24 mouse cellular contexts compared by ENCODE assay signal in genomic region chr17:34137601-34138000, GRCm38 (mm10). TPM values are rescaled to one million over a fixed set of nuclear protein-coding genes. Genes with fewer than 3 reads are reported as not detected.
DNase-seq lines count a peak whose midpoint lies in the region; ATAC-seq and TF ChIP-seq lines count a peak whose summit lies in the region.
"Had no signal": no experiment of that assay in that cellular context is flagged by ENCODE, and none has a peak within 500 bp of the region (broad histone marks: within the 10 kb centered on the region; RNA-seq: fewer than 3 reads in every experiment).

No protein-coding gene starts in this region.

- no peak for ATAC-seq in cerebellum, adult (ENCODE audit: insufficient number of reproducible peaks, low FRiP score, low TSS enrichment)
- ATAC-seq: activated CD4-positive, CD25-positive, alpha-beta regulatory T cell, adult 4 months; CD4-positive, CD25-positive, alpha-beta regulatory T cell, adult 4 months; Patski had no signal

- no peak for TF ChIP-seq CTCF in cerebellum, adult 2 months (IDR thresholded peaks at IDR 0.05; ENCODE audit: borderline replicate concordance, insufficient read depth, low read depth, low read length)

- peak; percentile 13 for DNase-seq in cerebellum, adult 11-12 months
- DNase-seq in cerebellum, adult 2 months: no peak
- DNase-seq in cerebellum, adult 9-10 months: peak; percentile 17
- no peak for DNase-seq in cerebellum, adult 11 months
- DNase-seq in cerebellum, adult 9-11 months: peak; percentile 16
- peak; percentile 90 for DNase-seq in heart, adult 11 months
- no peak for DNase-seq in heart, embryonic 10.5 days (ENCODE audit: low spot score)
- DNase-seq: adrenal gland, adult 2 months; adrenal gland, adult 8-10 months; adrenal gland, postnatal 10 days; adrenal gland, postnatal 14 days; adrenal gland, postnatal 25 days; adrenal gland, postnatal 36 days; B cell, adult 2 months; cerebellum, adult 18-20 months; cerebellum, adult 8-10 months; cerebellum, postnatal 10 days had no signal

- H3K9me3 ChIP-seq in heart, embryonic 10.5 days: no peaks in the 10 kb centered on the region
- H3K9me3 ChIP-seq: G1E had no signal

- no peak overlapping the region for H3K27ac ChIP-seq in cerebellum, adult 2 months (ENCODE audit: insufficient read depth, low read length)
- no peak overlapping the region for H3K27ac ChIP-seq in heart, embryonic 10.5 days

- H3K27me3 ChIP-seq in cerebellum, adult 2 months (ENCODE audit: control insufficient read depth, insufficient read depth, low read length): no peaks in the 10 kb centered on the region; the same call in 1 of the 2 replicates
- H3K27me3 ChIP-seq in heart, embryonic 10.5 days (ENCODE audit: insufficient read depth, poor library complexity, severe bottlenecking): peaks cover 66% of the 10 kb centered on the region
- H3K27me3 ChIP-seq: CH12.LX, Patski had no signal

- no peak for TF ChIP-seq POLR2A in cerebellum, adult 2 months (IDR thresholded peaks at IDR 0.05; ENCODE audit: borderline replicate concordance, insufficient read depth, low read length)

- no peaks in the 10 kb centered on the region for H3K4me1 ChIP-seq in cerebellum, adult 2 months (ENCODE audit: control insufficient read depth, insufficient read depth, low read length)
- H3K4me1 ChIP-seq in heart, embryonic 10.5 days: peaks cover 21% of the 10 kb centered on the region

- WGBS in cerebellum, adult 2 months: 70% methylated on average over 7 of the region's 7 CpGs
- 69% methylated on average over 7 of the region's 7 CpGs for WGBS in heart, embryonic 10.5 days

- no peak overlapping the region for H3K4me3 ChIP-seq in cerebellum, adult 2 months (replicated peaks; ENCODE audit: insufficient read depth, low read depth, low read length)
- no peak overlapping the region for H3K4me3 ChIP-seq in heart, embryonic 10.5 days

- no peaks in the 10 kb centered on the region for H3K36me3 ChIP-seq in heart, embryonic 10.5 days
- H3K36me3 ChIP-seq: G1E had no signal

RNA-seq across cellular contexts. Expression of gene H2-DMb2, which starts 5.5 kb away (rescaled TPM):
- 0.35 and 0.52 TPM in 2 replicates for polyA plus RNA-seq in cerebellum, adult 2 months (2012; rRNA removed)
- polyA plus RNA-seq in heart, embryonic 10.5 days (2016; fragmentation: Nextera tagmentation; extraction: Ambion mirVana): 0.18 TPM in 1 of 2 replicates, not detected in the other
- polyA plus RNA-seq: C2C12, G1E had no signal

RNA-seq across cellular contexts. Expression of gene Brd2, which starts 15.2 kb away (rescaled TPM):
- 188 and 209 TPM in 2 replicates for polyA plus RNA-seq in cerebellum, adult 2 months (2012; rRNA removed)
- polyA plus RNA-seq in heart, embryonic 10.5 days (2016; fragmentation: Nextera tagmentation; extraction: Ambion mirVana): 77.6 and 101 TPM in 2 replicates

RNA-seq across cellular contexts. Expression of gene H2-DMb1, which starts 15.3 kb away (rescaled TPM):
- 1.8 and 3.0 TPM in 2 replicates for polyA plus RNA-seq in cerebellum, adult 2 months (2012; rRNA removed)
- 0.23 and 0.29 TPM in 2 replicates for polyA plus RNA-seq in heart, embryonic 10.5 days (2016; fragmentation: Nextera tagmentation; extraction: Ambion mirVana)
- polyA plus RNA-seq: C2C12 had no signal

RNA-seq across cellular contexts. Expression of gene H2-DMa, which starts 18.3 kb away (rescaled TPM):
- polyA plus RNA-seq in cerebellum, adult 2 months (2012; rRNA removed): 13.2 and 13.6 TPM in 2 replicates
- polyA plus RNA-seq in heart, embryonic 10.5 days (2016; fragmentation: Nextera tagmentation; extraction: Ambion mirVana): 4.2 and 7.1 TPM in 2 replicates

RNA-seq across cellular contexts. Expression of gene H2-Oa, which starts 45.5 kb away (rescaled TPM):
- polyA plus RNA-seq in cerebellum, adult 2 months (2012; rRNA removed): 0.25 and 0.34 TPM in 2 replicates
- 0.62 and 0.84 TPM in 2 replicates for polyA plus RNA-seq in heart, embryonic 10.5 days (2016; fragmentation: Nextera tagmentation; extraction: Ambion mirVana)
- polyA plus RNA-seq: C2C12, G1E, Patski had no signal

Comparison
In these comparisons a context has a peak if more than half of its experiments do, and no peak if none do; other contexts are left out.
1. DNase-seq: peak in cerebellum, adult 11-12 months (single experiment), cerebellum, adult 9-10 months (single experiment), cerebellum, adult 9-11 months (single experiment) and heart, adult 11 months (single experiment); none in cerebellum, adult 2 months (0 of 2), cerebellum, adult 11 months (single experiment) and heart, embryonic 10.5 days (single experiment).